Mouse (Mus musculus): ENCODE measurements at regions not wholly inside any gene's neighbourhood (a gene's known extent, or its start where the extent isn't known, plus 50 kb on each side); places are given as distances from the start of the nearest gene placed in this dataset.

- no peak for DNase-seq (ENCODE audit: low spot score)
- no peak for ATAC-seq (ENCODE audit: low FRiP score)
- Histone ChIP-seq H3K27ac (ENCODE audit: low read depth, low read length) (no peak overlapping the region), H3K9me3 (ENCODE audit: low read length) (no peaks in the 10 kb centered on the region; the same call in 1 of the 2 replicates), H3K27me3 (ENCODE audit: insufficient read depth, low read length) (no peaks in the 10 kb centered on the region), H3K36me3 (ENCODE audit: insufficient read depth, low read length) (no peaks in the 10 kb centered on the region), H3K9ac (replicated peaks; ENCODE audit: low read length, poor library complexity, severe bottlenecking) (no peak overlapping the region), H3K4me1 (ENCODE audit: insufficient read depth, low read length) (no peaks in the 10 kb centered on the region), H3K4me2 (ENCODE audit: low read depth, low read length, poor library complexity, severe bottlenecking) (no peak overlapping the region), H3K4me3 (ENCODE audit: low read depth, low read length) (no peak overlapping the region)
- TF ChIP-seq CTCF (IDR thresholded peaks at IDR 0.05) = no peak
Observed at GRCm38 (mm10) chr5:18163515-18163914, 196.6 kb downstream of the Gnai1 start.

- no peak overlapping the region for H3K27ac ChIP-seq (ENCODE audit: low read depth, low read length)
- no peak overlapping the region for H3K9ac ChIP-seq (replicated peaks; ENCODE audit: low read length, poor library complexity, severe bottlenecking)
- DNase-seq (ENCODE audit: low spot score) (no peak), ATAC-seq (ENCODE audit: low FRiP score) (no peak)
- no peaks in the 10 kb centered on the region for H3K36me3 ChIP-seq (ENCODE audit: insufficient read depth, low read length)
- no peak overlapping the region for H3K4me2 ChIP-seq (ENCODE audit: low read depth, low read length, poor library complexity, severe bottlenecking)
- H3K27me3 ChIP-seq (ENCODE audit: insufficient read depth, low read length) = no peaks in the 10 kb centered on the region
- no peak for TF ChIP-seq CTCF (IDR thresholded peaks at IDR 0.05)
- WGBS = 66% methylated on average over 3 of the region's 3 CpGs
- no peaks in the 10 kb centered on the region for H3K9me3 ChIP-seq (ENCODE audit: low read length)
- no peak overlapping the region for H3K4me3 ChIP-seq (ENCODE audit: low read depth, low read length)
- no peaks in the 10 kb centered on the region for H3K4me1 ChIP-seq (ENCODE audit: insufficient read depth, low read length)
Observed at GRCm38 (mm10) chr5:18177810-18178209, 182.3 kb downstream of the Gnai1 start.

GRCm38 (mm10) chr5:18211395-18212057 is 148.6 kb downstream of the Gnai1 start:
- Histone ChIP-seq H3K4me1 (ENCODE audit: insufficient read depth, low read length) (no peaks in the 10 kb centered on the region), H3K9ac (replicated peaks; ENCODE audit: low read length, poor library complexity, severe bottlenecking) (no peak overlapping the region), H3K27me3 (ENCODE audit: insufficient read depth, low read length) (no peaks in the 10 kb centered on the region), H3K4me3 (ENCODE audit: low read depth, low read length) (no peak overlapping the region), H3K9me3 (ENCODE audit: low read length) (no peaks in the 10 kb centered on the region), H3K36me3 (ENCODE audit: insufficient read depth, low read length) (no peaks in the 10 kb centered on the region), H3K4me2 (ENCODE audit: low read depth, low read length, poor library complexity, severe bottlenecking) (no peak overlapping the region), H3K27ac (ENCODE audit: low read depth, low read length) (no peak overlapping the region)
- 83% methylated on average over 4 of the region's 4 CpGs for WGBS
- no peak for TF ChIP-seq CTCF (IDR thresholded peaks at IDR 0.05)
- DNase-seq (ENCODE audit: low spot score) = no peak
- ATAC-seq (ENCODE audit: low FRiP score) = no peak
